Mouse (Mus musculus) skeletal muscle tissue, adult 2 months (tissue): Measurements from ENCODE around the gene Pemt.

Source experiments
- DNase-seq: peaks from one replicate; pipeline ENCODE4 v3.0.0-alpha.2; 2012; ENCODE audit warnings: low read depth, low spot score

The Pemt gene

DNA sequence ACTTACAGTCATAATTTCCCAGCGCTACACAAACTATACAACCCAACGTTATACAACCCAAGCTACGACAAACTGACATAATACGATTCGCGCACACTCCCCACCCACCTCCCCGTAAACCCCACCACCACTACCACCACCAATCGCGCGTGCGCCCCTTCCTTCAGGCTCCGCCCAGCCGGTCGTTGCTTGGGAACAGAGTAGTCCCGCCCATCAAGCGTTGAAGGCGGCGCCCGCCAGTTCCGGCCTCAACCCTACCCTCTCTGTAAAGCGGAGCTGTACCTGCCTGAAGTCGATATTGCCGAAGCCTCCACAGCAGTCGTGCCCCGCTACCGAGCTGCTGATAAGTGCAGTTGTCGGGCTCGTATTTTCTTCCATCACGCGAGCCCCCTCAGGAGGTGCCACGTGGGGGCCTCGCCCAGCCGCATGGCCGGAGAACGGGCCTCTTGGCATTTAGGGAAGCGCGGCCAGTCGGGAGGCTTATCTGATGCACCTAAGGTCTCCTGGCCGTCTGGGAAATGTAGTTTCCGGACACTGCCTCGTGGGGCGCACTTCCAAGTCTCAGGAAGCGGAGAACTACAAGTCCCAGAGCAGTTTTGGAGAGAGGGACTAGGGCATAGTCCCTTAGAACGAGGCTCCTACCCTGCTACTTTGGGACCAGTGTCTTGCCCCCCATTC, at the start of gene Pemt:
Pemt (minus strand) TSS at position 432 of the 678 bp plus-strand sequence.
- peak; percentile 96 for DNase-seq

DNA sequence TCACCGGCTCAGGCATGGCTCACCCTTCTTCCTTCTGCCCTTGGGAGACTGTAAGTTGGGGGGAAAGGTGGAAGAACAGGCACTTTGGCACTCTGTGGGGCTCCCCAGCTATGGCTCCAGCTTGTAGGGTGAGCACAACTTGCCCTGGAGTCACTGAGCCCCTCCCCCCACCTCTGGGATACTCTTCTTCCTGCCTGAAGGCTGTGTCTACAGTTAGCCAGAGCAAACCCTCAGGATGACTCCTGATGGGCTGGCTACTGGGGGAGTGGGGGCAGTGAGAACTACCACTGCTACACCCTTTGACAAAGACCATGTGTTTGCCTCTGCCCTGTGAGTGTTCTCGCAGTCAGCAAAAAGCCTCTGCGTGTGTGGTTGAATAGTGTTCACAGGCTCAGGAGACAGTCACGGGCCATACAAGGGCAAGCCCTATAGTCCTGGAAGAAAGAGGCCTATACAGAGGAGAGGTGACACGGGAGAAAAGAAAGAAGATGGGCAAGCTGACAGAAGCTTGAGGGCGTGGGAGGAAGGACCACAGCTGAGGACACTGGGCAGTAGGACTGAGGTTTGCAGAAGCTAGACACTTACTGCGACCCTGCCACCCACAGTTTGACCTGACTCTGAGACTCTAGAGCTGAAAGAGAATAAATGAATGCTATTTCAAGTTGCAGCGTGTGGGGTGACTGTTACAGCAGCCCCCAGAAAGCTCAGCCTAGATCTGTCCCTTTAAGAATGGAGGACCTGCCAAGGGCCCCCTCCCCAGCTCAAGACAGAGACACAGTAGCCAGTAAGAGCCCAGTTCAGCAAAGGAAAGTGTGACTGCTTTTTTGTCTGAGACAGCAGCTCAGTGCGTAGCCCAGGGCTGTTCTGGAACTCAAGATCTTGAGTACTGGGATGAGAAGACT, 48.9 kb upstream of the Pemt start:
- no peak for DNase-seq

DNA sequence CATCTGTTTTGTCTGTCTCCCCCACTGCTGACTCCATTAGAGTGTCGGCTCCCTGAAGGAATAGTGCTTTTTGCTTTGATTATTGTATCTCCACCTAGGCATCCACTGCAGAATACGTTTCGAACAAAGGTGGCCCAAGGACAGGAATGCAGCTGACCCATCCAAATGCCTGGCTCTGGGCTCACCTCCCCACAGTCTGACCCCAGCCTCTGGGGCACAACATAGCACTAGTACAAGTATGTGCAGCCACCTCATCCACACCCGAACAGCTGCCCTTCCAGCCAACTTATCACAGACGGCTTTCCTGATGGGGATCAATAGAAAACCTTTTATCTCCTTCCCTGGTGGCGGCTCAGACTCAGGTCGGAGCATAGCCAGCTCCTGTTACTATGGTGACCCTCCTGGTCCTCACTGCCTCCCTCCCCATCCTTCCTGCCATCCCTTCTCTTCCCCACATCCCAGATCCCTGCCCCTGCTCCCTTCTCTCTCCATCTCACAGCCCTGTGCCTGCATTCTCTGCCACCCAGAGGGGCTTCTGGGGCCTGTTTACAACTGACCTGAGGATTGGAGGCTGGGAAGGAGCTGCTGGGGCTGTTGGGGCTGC, 47.8 kb upstream of the Pemt start:
- no peak for DNase-seq

DNA sequence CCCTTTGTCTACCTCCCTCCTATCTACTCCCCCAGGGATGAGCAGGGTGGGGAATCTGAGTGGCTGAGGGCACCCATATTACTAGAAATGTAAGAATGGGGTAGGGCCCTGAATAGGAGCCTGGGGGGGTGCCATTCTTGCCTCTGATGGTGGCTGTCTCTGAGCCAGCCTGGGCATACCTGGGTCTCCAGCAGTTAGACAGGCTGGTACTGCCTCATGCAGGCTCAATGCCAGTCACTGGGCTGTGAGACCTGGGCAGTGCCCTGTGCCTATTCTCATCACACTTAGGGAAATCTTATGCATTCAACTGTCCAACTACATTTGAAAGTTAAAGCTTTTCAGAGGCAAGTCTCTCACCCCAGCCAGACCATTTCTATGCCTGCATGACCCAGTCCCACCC, 46.9 kb upstream of the Pemt start:
- no peak for DNase-seq

DNA sequence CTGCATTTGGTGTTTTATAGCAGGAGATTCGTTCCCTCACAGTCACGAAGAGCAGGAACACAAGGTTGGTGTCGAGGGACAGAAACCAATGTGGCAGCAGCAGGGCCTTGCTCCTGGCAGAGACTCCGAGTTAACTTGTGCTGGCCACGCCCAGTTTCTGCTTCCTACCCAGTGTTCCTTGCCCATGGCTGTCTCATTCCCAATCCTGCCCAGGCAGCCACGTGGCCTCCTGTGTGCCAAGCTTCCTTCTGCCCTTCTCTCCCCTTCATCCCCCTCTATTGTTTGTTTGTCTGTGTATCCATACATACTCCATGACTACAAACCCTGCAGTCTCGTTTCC, 45.1 kb upstream of the Pemt start:
- DNase-seq: no peak

DNA sequence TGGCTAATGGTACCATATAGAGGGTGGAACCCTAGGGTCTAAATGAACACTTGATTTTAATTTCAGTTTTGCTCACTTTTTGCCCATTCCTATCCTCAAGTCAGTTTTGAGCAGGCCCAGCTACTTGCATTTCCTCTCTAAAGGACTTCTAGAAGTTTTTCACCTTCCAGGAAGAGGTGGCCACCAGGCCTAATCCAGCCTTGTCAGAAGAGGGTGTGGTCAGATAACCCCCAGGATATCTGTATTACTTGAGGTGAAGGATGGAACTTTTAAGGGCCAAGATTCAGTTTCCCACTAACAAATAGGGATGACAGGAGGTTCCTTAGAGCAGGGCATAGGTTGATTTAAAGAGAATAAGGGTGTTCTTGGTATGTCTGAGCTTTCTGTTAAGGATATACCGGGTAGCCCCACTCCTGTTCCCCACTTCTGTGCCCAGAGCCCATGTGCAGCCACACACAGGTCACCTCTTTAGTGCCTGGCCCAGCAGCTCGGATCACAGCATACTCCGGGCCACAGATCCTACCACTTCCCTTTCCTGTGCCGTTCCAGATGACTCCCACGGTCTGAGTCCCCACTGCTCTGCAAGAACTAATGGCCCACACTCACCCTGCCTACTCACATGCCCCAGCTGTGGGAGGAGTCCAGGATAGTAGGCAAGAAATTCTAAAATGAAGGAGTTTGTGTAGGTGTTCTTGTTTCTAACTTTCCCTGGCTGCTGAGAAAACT, 44.6 kb upstream of the Pemt start:
- no peak for DNase-seq

DNA sequence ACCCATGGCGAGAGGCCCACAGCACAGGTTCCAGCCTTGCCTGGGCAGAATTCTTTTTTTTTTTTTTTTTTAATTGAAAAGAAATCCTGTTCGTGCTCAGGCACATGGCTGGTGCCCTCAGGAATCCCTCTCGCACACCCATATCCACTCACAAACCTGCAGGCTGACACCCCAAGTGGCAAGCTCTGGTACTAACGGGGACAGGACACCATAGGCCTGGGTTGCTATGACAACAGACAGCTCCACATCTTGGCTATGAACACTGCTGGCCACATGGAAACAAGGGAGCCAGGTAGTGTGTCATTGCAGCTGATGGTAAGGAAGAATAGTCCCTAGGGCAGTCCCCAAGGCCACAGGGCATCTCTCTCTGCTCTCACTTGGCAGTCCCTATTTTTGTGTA, 42.7 kb upstream of the Pemt start:
- no peak for DNase-seq

DNA sequence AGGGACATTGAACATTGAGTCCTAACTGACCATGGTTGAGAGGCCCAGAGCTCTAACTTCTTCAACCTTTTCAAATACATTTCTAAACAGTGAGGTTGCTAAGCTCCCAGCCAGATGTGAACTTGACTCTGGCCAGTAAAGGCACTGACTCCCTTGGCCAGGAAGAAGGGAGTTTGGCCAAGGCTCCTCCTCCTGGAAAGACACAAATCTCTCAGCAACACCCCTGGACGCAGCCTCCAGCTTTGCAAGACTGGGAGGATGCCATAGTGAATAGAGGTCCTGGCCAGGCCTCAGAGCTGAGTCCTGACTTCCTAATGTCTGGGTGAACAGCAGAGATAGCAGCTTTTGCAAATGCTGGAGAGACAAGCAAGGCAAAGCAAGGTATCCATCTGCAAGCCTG, 40.4 kb upstream of the Pemt start:
- peak; percentile 70 for DNase-seq

DNA sequence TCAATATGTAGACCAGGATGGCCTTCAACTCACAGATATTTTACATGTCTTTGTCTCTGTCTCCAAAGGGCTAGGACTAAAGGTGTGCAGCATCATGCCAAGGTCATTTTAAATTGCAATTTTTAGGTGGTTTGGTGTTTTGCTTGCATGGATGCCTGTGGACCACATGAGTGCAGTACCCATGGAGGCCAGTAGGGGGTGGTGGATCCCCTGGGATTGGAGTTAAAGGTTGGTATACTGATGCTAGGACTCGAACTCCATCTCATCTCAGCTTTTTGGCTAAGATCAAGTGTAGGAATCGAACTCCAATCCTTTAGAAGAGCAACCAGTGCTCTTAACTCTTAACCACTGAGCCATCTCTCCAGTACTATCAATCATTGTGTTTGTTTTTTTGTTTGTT, 38.3 kb upstream of the Pemt start:
- DNase-seq: no peak

DNA sequence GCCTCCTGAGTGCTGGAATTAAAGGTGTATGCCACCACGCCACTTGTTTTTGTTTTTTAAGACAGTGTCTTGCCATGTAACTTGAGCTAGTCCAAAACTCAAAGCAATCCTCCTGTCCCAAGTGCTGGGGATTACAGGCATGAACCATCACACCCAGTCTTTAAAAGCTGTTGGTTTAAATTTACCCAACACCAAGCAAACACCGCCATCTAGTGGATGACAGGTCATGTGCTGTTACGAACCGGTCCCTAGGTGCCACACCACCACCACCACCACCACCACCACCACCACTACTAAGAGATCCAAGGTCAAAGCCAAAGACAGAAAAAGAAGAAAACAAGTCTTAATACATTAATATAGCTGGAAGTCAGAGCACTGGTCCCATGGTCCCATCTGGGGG, 30.5 kb upstream of the Pemt start:
- DNase-seq: peak; percentile 61

DNA sequence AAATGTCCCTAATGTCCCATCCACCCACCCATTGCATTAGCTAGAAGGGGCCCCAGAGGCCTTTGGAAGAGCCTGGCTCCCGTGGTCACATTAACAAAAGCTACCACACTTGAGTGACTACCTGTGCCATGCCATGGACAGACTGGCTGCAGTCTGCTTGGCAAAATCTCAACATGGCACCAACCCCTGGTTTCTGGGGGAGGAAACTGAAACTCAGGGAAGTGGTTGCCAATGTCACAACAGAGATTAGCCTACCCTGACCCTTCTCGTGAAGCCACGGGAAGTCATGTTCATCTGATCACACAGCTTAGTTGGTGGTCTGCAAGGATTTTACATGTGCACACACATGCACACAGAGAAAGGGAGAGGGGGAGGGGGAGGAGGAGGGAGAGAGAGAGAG, 29.9 kb upstream of the Pemt start:
- no peak for DNase-seq

DNA sequence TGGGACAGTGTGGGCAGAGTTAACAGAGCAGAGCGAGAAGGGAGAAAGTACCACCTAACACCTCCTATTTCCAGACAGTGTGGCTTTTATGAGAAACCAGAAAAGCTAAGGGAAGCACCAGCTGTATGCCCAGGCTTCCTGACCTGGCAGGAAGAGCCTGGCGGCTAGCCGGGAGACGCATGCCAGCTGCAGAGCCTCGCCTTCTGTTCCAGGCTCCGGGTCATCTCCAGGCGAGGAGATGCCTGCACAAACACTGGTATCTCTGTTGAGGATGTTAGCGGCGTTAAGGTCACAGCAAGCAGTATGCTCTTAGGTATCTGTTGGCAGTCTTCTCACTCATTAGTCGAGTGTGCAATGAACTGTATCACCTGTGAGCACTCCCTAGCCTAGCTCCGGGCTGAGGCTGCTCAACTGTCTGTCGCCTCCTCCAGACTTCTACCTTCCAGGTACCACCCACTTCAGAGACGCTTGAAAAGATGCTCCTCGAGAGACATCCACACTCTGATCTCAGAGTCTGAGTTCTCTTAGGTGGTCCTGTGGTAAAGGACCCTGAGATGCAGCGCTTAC, 27.7 kb upstream of the Pemt start:
- peak; percentile 42 for DNase-seq

DNA sequence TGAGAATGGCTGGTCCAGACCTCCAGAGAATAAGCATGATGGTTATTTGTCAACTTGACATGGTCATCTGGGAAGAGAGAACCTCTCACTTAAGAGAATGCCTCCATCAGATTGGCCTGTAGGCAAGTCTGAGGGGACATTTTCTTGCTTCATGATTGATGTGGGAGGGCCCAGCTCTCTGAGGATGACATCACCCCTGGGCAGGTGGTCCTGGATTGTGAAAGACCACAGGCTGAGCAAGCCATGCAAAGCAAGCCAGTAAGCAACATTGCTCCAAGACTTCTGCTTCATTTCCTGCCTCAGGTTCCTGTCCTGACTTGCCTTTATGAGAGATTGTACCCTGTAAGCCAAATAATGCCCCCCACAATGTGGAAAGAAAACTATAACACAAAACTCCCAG, 26.8 kb upstream of the Pemt start:
- no peak for DNase-seq

DNA sequence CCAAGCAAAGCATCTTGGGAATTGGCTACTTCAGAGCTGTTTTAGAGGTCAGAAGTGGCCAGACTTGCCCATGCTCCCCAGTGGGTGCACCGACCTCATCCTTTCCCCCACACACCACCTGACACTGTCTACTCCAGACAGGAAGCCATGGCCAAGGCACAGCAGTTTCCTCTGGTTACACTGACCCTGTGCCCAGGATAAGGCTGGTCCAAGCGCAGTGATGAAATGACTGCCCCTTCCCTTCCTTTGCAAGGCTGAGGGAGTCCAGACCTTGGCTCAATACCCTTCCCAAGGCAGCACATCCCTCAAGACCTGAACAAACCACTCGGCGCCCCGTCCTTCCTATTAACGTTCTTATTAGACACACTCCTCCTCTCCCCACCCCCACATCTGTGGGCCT, 24.9 kb upstream of the Pemt start:
- DNase-seq: no peak

DNA sequence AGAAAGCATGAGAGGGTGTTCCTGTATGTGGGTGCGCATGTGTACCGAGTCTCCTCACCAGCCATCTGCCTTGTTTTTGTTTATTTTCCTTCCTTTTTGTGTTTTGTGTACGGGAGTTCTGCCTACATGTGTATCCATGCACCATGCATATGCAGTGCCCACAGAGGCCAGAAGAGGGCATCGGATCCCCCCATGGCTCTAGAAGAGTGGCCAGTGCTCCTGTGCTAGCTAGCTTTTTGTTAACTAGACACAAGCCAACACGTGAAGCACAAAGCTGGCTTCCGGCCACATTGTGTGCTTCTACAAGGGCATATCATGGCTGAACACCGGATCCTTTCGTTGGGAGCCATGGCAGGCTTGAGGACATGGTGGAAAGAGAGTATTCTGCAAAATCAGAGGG, 24.3 kb upstream of the Pemt start:
- DNase-seq: no peak

DNA sequence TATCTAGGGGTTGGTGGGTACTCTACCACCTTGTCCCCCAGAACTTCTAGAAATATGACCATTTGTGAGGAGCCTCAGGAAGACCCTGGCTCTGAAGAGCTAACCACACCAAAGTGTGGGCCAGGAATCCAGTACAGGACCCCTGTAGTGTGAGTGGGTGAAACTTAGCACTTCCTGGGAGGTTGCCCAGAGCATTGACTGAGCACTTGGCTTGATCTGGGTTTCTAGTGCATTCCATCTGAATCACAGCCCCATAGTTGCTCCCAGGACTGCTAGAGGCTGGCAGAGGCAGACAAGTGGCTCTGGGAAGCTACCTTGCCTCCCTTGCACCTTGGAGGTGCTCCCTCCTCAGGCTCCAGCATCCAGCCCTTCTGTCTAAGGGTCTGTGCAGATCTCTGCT, 22.3 kb upstream of the Pemt start:
- DNase-seq: no peak

DNA sequence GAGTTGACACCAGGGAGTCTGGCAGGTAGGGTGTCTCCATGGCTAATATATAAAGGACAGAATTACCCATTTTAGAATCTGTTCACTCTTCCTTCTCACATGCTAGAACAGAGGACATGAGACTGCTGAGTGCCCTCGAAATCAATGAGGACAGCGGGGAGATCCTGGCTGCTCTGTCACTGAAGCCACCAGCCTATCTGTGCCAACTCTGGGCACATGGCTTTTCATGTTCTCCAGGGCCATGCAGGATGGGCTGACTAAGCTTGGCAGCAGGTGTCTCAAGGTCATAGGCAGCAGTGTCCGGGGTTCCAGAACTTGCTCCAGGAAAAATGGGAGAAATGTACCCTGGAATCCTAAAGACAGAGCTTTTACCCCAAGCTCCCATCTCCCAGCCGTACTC, 21.4 kb upstream of the Pemt start:
- no peak for DNase-seq

DNA sequence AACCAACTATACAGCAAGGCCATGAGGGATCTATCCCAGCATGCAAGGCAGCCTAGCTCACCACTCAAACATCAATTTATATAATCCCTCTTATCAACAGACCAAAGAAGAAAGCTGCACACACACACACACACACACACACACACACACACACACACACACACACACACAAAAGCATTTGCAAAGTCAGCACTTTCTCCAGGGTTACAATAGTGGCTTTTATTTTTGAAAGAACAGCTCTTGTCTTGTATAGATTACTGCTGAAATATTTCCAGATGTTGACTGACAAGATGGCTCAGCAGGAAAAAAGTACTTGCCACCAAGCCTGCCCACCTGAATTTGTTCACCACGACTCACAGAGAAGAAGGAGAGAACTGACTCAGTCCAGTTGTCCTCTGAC, 19.0 kb upstream of the Pemt start:
- no peak for DNase-seq

DNA sequence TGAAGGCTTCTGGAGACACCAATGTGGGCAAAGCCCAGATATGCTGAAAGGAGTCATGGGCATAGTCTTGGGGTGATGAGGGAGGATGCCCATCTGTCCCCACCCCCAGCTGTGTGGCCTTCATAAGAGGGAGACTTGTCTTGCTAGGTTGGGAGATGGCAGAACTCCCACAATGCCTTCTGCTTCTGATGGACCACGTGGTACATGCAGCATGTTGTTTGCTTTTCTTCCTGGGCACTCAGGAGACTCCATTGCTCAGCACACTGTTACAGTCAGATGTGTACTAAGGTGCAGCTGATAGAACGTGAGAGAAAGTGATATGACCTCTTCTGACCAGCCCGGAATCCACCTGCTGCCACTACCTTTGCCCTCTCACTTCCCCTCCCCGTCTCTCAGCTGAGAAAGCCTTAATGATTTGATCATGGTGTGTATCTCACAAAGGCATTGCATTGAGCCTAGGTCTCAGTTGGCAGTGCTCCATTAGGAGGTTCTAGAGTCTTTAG, 15.3 kb upstream of the Pemt start:
- no peak for DNase-seq

DNA sequence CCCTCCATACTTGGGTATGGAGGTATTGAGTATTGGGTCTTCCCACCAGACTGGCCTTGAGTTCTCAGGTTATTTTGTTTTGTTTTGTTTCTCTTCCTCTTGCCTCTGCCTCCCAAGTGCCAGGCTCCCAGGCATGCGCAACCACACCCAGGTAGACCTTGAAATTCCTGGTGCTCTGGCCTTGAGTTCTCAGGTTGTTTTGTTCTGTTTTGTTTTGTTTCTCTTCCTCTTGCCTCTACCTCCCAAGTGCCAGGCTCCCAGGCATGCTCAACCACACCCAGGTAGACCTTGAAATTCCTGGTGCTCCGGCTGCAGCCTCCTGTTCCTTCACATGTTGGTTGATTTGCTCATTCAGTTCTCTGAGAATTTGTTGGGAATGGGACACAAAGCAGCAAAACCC, 13.7 kb upstream of the Pemt start:
- no peak for DNase-seq

DNA sequence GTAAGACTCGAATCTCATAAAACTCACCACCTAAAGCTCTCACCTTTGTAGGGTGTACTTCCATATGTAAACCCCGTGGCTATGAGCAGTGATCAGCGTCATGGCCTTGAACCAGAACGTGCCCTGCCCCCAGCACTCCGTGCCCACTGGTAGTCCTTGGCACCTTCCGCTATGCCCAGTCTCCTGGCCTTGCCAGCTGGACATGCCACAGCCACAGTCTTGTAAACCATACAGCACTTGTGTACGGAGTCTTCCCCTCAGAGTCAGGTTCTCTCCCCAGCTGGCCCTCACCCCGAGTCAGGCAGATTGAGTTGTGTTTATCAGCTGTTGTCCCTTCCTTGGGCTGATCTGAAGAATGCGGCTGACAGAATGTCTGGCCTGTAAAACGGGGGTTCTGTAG, 12.2 kb upstream of the Pemt start:
- no peak for DNase-seq

DNA sequence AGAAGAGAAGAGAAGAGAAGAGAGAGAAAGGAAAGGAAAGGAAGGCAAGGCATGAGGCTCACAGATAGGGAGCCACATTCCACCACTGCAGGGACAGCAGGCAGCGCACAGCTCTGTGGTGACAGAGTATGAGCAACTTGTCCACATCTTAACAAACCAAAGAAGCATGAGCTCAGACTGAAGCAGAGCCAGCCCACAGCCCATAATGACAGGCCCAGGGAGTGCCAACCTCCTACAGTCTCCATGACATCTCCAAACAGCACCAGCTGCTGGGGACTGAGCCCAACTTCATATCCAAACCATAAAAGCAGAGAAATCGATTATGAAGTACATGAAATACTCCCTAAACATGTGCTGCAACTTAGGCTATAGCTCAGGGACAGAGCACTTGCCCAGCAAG, 11.7 kb upstream of the Pemt start:
- DNase-seq: no peak
